Mouse (Mus musculus): ENCODE data around the gene Slc25a34. TPM values are rescaled to one million over a fixed set of nuclear protein-coding genes. Genes with fewer than 3 reads are reported as not detected.

Slc25a34 gene
- total RNA-seq, 2 experiments from 2014 or later: 109 to 132 TPM

DNA sequence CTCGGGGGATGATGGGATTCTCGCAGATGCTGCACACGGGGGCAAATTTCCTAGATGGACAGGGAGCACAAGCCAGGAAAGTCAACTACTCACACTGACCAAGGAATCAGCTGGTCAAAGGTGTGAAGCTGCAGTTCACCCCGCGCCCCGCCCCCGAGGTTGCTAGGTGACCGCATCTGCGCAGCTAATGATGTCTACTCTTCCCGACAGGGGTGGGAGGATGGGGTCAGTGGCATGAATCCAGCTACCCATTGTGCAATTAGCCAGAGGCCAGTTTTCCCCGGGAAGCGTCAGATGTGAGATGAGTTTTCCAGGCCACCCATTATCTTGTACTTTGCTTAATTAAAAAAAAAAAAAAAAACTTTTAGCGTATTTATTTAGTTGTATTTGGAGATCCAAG, 42.6 kb downstream of the Slc25a34 start:
- DNase-seq: peak in 1 of 2 experiments; percentile 33

DNA sequence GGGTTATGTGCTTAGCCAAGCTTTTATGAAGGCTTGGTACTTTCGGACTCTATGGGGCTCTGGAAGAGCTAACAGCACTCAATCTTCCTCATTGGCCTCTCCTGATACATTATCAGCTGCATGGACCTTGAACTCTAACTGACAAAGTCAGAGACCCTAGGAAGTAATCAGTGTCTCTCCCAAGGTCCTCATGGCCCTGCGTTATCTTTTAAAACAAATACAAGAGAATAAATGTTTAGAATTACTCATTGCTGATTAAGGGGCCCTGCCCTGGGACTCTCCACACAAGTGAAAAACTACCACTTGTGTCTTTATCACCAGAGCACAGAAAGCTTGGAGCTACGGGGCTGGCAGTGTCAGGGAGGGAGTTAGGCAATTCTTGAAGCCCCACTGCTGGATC, 44.8 kb downstream of the Slc25a34 start:
- DNase-seq: no peak

DNA sequence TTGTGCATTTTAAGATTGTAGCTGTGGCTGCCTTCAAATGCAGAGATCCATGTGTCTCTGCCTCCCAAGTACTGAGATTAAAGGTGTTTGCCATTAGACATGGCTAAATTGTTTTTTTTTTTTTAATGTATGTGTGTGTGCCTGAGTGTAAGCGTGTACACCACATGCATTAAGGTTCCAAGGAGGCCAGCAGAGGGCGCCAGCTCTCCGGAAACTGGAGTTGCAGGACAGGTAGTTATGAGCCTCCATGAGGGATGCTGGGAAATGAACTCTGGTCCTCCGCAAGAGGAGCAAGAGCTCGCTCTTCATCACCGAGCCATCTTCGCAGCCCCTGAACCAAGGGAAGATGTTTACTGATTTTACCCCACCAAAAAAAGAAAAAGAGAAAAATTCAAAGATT, 46.7 kb downstream of the Slc25a34 start:
- no peak for DNase-seq

DNA sequence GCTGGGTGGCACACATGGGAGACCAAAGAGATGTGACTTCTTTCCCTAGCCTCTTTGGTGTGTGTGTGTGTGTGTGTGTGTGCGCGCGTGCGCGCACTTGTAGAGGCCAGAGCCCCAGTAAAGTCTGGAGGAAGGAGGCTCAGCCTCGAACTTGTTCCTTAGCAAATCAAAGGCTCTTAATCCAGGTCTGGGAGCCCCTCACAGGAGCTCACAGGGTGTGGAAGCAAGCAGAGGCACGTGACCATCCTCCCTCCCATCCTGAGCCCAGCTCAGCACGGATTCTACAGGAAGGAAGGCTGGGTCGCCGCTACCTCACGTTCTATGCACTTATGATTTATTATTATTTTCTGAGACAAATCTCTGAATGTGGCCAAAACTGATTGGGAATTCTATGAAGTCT, 47.2 kb downstream of the Slc25a34 start:
- DNase-seq: no peak

DNA sequence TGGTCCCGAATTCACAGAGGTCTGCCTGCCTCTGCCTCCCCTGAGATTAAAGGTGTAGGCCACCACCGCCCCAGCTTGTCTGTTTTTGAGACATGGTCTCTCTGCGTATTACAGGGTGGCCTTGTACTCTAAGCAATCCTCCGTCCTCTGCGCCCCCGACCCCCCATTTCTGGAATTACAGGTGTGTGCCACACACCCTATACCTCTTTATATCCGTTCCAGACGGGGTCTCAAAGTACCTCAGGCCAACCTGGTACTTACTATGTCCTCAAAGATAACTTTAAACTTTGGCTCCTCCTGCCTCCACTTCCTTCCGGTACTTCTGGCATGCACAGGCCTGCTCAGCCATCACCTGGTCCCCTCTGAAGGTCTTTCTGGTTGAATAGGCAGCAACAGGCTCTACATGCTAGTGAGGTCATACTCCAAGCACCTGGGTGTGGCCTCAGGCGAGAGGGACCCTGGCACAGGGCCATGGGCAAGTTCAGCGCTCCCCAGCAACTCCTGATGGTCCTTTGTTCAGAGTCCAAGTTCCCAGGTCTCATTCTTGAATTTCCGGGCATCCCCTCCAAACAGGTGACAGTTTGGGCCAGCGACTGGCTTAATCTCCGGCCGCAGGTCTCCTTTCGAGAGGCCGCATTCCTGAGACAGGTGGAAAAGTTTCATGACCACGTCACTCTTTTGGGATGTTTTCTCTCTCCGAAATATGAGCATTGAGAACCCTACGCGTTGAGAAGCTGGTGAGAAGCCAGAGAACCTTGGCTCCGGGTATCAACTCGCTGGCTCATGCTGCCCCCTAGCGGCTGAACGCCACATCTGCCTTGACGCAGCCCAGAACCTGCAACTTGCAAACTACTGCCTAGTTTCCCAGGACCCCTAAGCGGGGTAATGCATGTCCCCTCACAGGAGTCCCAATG, 48.6 kb downstream of the Slc25a34 start:
- DNase-seq: peak; percentile 87 to 95

DNA sequence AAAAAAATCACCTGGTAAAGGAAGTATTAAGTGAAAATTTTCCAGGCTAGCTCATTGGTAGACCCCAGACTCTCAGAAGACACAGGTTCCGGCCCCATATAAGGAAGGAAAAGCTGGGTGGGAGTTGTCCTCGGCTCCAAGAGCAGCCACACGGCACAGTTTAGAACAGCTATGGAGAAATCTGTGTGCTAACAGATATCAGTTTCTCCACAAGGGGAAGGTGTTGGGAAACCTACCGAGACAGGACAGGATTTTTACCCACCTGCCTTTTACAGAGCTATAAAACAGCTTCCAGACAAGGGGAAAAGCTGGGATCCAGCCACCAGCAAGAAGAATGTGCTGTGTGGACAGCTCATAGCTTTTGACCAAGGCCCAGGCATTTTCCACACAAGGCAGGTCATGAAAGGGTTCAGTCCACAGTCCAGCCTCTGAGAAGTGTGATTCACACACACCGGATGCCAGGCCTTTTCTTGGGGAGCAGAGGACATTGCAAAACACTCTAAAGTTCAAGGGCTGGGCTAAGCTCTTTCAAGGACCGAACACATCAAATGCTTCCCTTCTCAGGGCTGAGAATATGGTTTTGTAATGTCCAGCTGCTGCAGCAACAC, 50.2 kb downstream of the Slc25a34 start:
- peak in 1 of 2 experiments; percentile 70 for DNase-seq

DNA sequence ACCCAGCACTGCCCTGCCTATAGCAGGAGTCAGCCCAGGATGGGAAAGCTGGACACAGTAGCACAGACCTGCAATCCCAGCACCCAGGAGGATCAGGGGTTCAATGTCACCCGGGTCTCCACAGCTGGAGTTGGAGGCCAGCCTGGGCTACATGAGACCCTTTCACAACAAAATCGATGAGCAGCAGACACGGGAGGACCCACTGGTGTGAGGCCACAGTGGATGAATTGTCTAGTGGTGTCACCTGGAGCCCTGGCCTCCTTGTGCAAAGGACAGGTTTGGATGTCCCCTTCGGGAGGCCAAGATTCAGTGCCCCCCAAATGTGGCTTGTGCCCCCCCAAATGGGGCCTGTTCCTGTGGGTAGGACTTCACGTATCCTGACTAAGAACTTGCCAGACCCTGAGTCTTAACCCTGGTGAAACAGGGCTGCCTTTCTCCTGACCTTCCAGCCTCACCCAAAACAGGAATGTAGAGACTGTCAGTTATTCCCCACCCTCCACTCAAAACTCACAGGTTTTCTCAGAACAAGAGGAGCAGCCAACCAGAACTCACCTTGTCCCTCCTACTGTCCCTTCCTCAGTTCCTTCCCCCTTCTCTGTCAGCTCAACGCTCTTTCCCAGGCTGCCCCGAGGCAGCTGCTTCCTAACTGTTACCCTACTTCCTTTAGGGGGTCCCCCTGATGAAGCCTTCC, 50.8 kb downstream of the Slc25a34 start:
- DNase-seq: peak in 1 of 2 experiments; percentile 21

DNA sequence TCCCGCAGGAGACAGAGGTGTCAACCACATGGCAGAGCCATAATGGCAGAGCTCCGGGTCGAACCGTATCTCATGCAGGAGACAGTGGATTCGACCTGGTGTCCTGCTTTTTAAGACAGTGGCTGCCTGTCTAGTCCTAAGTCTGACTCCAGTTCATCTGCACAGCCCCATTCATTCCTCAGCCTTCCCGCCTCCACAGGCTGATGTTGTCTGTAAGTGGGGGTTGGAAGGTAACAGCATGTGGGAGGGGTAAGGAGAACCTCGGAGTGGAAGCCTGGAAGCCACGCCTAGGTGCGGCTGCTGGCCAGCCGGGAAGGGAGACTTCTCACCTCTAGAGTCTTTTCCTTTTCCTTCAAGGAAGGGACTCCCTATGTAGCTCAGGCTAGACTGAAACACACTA, 51.7 kb downstream of the Slc25a34 start:
- peak in 1 of 2 experiments; percentile 54 for DNase-seq

DNA sequence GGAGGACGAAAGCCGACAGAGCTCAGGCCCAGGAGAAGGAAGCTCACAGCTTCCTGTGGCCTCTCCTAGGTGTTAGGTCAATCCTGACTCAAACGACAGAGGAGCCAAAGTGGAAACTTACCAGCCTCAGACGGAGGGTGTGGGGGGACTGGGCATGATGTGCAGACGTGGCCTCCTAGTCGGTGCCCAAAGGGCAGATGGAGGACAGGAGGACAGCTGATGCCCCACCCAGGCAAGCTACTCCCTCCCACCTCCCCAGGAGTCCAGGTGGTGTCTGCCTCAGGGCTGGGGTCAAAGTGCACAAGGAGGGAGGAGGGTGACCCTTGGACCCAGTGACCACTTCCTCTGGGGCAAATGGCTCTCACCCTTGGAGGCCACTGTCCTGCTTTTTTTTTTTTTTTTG, 52.3 kb downstream of the Slc25a34 start:
- peak in 1 of 2 experiments; percentile 61 for DNase-seq

DNA sequence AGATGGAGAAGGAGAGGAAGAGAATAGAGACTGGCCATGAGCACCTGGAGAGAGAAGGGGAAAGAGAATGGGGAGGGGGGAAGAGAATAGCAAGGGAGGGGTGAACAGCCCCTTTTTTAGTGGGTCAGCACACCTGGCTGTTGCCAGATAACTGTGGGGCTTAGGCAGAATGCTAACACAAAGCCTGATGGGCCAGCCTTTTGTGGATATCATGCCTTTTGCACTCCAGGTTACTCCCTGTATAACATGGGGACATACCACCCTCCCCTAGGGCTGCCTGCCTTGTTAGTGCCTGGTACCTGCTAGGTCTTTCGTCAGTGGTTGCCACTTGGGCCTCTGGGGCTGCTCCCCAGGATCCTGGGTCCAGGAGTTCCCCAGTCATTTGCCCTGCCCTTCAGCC, 52.8 kb downstream of the Slc25a34 start:
- DNase-seq: no peak

DNA sequence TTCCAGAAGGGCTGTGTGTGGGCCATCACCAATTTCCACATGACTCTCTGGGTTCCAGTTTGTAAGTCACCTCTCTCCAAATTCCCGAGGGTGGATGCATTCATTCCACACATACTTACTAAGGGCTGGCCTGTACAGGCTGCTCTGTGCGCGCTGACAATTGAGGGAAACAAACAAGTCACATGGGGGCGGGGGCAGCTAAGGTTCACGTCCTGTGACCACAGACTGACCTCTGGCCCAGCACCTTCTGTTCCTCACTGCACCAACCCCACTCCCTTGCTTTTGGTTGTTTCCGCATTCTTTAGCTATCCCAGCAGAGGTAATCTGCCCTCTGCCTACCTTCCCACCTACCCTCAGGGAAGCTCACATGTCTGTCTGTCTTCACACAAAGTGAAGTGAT, 53.6 kb downstream of the Slc25a34 start:
- DNase-seq: peak; percentile 68 to 87

DNA sequence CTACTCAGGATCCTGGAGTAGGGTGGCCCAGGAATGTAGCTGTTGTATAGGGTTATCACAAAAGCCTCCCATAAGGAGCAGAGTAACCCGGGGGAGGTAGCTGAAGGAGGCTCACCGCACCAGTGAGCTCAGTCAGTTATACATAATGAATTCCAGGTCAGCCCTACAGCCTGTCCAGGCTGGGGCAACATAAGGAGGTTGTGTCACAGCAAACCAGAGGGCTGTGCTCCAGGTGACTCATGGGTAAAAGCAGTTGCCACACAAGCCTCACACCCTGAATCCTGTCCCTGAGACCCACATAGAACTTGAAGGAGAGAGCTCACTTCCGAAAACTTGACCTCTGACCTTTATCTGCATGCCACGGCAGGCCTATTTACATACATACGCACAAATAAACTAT, 54.7 kb downstream of the Slc25a34 start:
- no peak for DNase-seq

Other genes starting within 250 kb of the Slc25a34 start
- not detected for gene Clcnka, start 225.1 kb downstream of the Slc25a34 start, total RNA-seq (2021)
- gene Clcnkb, start 207.8 kb downstream of the Slc25a34 start, total RNA-seq (2021): under 1 TPM; 0.36 to 0.57 TPM
- gene Hspb7, start 203.0 kb downstream of the Slc25a34 start, total RNA-seq (2021): 1,000 to 10,000 TPM; 1,275 to 1,343 TPM
- 1 to 10 TPM; 1.2 TPM for gene Srarp, start 187.7 kb downstream of the Slc25a34 start, total RNA-seq (2021)
- gene Zbtb17, start 179.2 kb downstream of the Slc25a34 start, total RNA-seq (2021): 10 to 100 TPM; 25.5 to 26.5 TPM
- 10 to 100 TPM; 27.0 to 28.6 TPM for gene Spen, start 85.2 kb downstream of the Slc25a34 start, total RNA-seq (2021)
- gene Fblim1, start 17.7 kb downstream of the Slc25a34 start, total RNA-seq (2021): 100 to 1,000 TPM; 233 to 291 TPM
- gene Tmem82, start 5.2 kb downstream of the Slc25a34 start, total RNA-seq (2021): 10 to 100 TPM; 18.7 to 20.7 TPM
- 100 to 1,000 TPM; 100 to 102 TPM for gene Plekhm2, start 41.1 kb upstream of the Slc25a34 start, total RNA-seq (2021)
- gene Rsc1a1, start 61.8 kb upstream of the Slc25a34 start, total RNA-seq (2021): under 1 TPM in 1 of 2 experiments, not detected in 1; 0.92 TPM
- gene Ddi2, start 99.6 kb upstream of the Slc25a34 start, total RNA-seq (2021): 10 to 100 TPM; 31.6 to 33.2 TPM
- under 1 TPM; 0.25 to 0.59 TPM for gene Agmat, start 122.9 kb upstream of the Slc25a34 start, total RNA-seq (2021)
- gene Dnajc16, start 167.1 kb upstream of the Slc25a34 start, total RNA-seq (2021): 10 to 100 TPM; 22.8 to 23.4 TPM
- gene Casp9, start 169.8 kb upstream of the Slc25a34 start, total RNA-seq (2021): 1 to 10 TPM; 6.6 to 8.1 TPM
- gene Cela2a, start 202.3 kb upstream of the Slc25a34 start, total RNA-seq (2021): not detected
- not detected for gene Ctrc, start 222.5 kb upstream of the Slc25a34 start, total RNA-seq (2021)